Mouse (Mus musculus): ENCODE data around the gene Cd180. TPM values are rescaled to one million over a fixed set of nuclear protein-coding genes. Genes with fewer than 3 reads are reported as not detected.

The Cd180 gene
- polyA plus RNA-seq, 1 experiment: 258 TPM

GRCm38 (mm10) chr13:102664041-102664440, 29.3 kb upstream of the Cd180 start:
- H3K4me3 ChIP-seq (ENCODE audit: insufficient read depth, low read length): no peak overlapping the region
- H3K27ac ChIP-seq (ENCODE audit: insufficient read depth, low read depth, low read length): no peak overlapping the region
- H3K4me1 ChIP-seq (ENCODE audit: control insufficient read depth, insufficient read depth, low read length): peaks cover 42% of the 10 kb centered on the region
- no peak for TF ChIP-seq CTCF (IDR thresholded peaks at IDR 0.05; ENCODE audit: low read depth, low read length)
- TF ChIP-seq POLR2A (IDR thresholded peaks at IDR 0.05; ENCODE audit: borderline replicate concordance, low read depth, low read length): no peak

- Histone ChIP-seq H3K4me3 (ENCODE audit: insufficient read depth, low read length) (no peak overlapping the region), H3K4me1 (ENCODE audit: control insufficient read depth, insufficient read depth, low read length) (peaks cover 50% of the 10 kb centered on the region), H3K27ac (ENCODE audit: insufficient read depth, low read depth, low read length) (no peak overlapping the region)
Measured at GRCm38 (mm10) chr13:102664843-102665587, 28.3 kb upstream of the Cd180 start.

GRCm38 (mm10) chr13:102665588-102666232, 27.6 kb upstream of the Cd180 start:
- H3K4me1 ChIP-seq (ENCODE audit: control insufficient read depth, insufficient read depth, low read length): peaks cover 50% of the 10 kb centered on the region
- no peak overlapping the region for H3K4me3 ChIP-seq (ENCODE audit: insufficient read depth, low read length)
- H3K27ac ChIP-seq (ENCODE audit: insufficient read depth, low read depth, low read length): no peak overlapping the region
- TF ChIP-seq CTCF (IDR thresholded peaks at IDR 0.05; ENCODE audit: low read depth, low read length): no peak
- TF ChIP-seq POLR2A (IDR thresholded peaks at IDR 0.05; ENCODE audit: borderline replicate concordance, low read depth, low read length): no peak

More at GRCm38 (mm10) chr13:102664843-102665587, 28.3 kb upstream of the Cd180 start:
- no peak for TF ChIP-seq POLR2A (IDR thresholded peaks at IDR 0.05; ENCODE audit: borderline replicate concordance, low read depth, low read length)

GRCm38 (mm10) chr13:102666233-102666614, 27.1 kb upstream of the Cd180 start:
- no peak overlapping the region for H3K27ac ChIP-seq (ENCODE audit: insufficient read depth, low read depth, low read length)
- TF ChIP-seq CTCF (IDR thresholded peaks at IDR 0.05; ENCODE audit: low read depth, low read length) (no peak), POLR2A (IDR thresholded peaks at IDR 0.05; ENCODE audit: borderline replicate concordance, low read depth, low read length) (no peak)
- H3K4me1 ChIP-seq (ENCODE audit: control insufficient read depth, insufficient read depth, low read length): peaks cover 50% of the 10 kb centered on the region
- no peak overlapping the region for H3K4me3 ChIP-seq (ENCODE audit: insufficient read depth, low read length)

- H3K4me3 ChIP-seq (ENCODE audit: insufficient read depth, low read length): no peak overlapping the region
- TF ChIP-seq CTCF (IDR thresholded peaks at IDR 0.05; ENCODE audit: low read depth, low read length) (no peak), POLR2A (IDR thresholded peaks at IDR 0.05; ENCODE audit: borderline replicate concordance, low read depth, low read length) (no peak)
- peaks cover 50% of the 10 kb centered on the region for H3K4me1 ChIP-seq (ENCODE audit: control insufficient read depth, insufficient read depth, low read length)
- no peak overlapping the region for H3K27ac ChIP-seq (ENCODE audit: insufficient read depth, low read depth, low read length)
Measured at GRCm38 (mm10) chr13:102666731-102667130, 26.6 kb upstream of the Cd180 start.

GRCm38 (mm10) chr13:102667401-102667800, 26.0 kb upstream of the Cd180 start:
- TF ChIP-seq POLR2A (IDR thresholded peaks at IDR 0.05; ENCODE audit: borderline replicate concordance, low read depth, low read length): no peak
- TF ChIP-seq CTCF (IDR thresholded peaks at IDR 0.05; ENCODE audit: low read depth, low read length): no peak
- H3K4me3 ChIP-seq (ENCODE audit: insufficient read depth, low read length): no peak overlapping the region
- no peak overlapping the region for H3K27ac ChIP-seq (ENCODE audit: insufficient read depth, low read depth, low read length)
- H3K4me1 ChIP-seq (ENCODE audit: control insufficient read depth, insufficient read depth, low read length): peaks cover 50% of the 10 kb centered on the region

- Histone ChIP-seq H3K4me3 (ENCODE audit: insufficient read depth, low read length) (no peak overlapping the region), H3K4me1 (ENCODE audit: control insufficient read depth, insufficient read depth, low read length) (peaks cover 50% of the 10 kb centered on the region), H3K27ac (ENCODE audit: insufficient read depth, low read depth, low read length) (no peak overlapping the region)
- TF ChIP-seq POLR2A (IDR thresholded peaks at IDR 0.05; ENCODE audit: borderline replicate concordance, low read depth, low read length) (no peak), CTCF (IDR thresholded peaks at IDR 0.05; ENCODE audit: low read depth, low read length) (no peak)
Measured at GRCm38 (mm10) chr13:102667842-102668241, 25.5 kb upstream of the Cd180 start.

- no peak for TF ChIP-seq POLR2A (IDR thresholded peaks at IDR 0.05; ENCODE audit: borderline replicate concordance, low read depth, low read length)
- TF ChIP-seq CTCF (IDR thresholded peaks at IDR 0.05; ENCODE audit: low read depth, low read length): no peak
- no peak overlapping the region for H3K4me3 ChIP-seq (ENCODE audit: insufficient read depth, low read length)
- H3K27ac ChIP-seq (ENCODE audit: insufficient read depth, low read depth, low read length): no peak overlapping the region; the same call in 1 of the 2 replicates
- H3K4me1 ChIP-seq (ENCODE audit: control insufficient read depth, insufficient read depth, low read length): peaks cover 45% of the 10 kb centered on the region
Measured at GRCm38 (mm10) chr13:102668933-102669332, 24.4 kb upstream of the Cd180 start.

GRCm38 (mm10) chr13:102669522-102670256, 23.7 kb upstream of the Cd180 start:
- H3K4me3 ChIP-seq (ENCODE audit: insufficient read depth, low read length): no peak overlapping the region
- no peak overlapping the region for H3K27ac ChIP-seq (ENCODE audit: insufficient read depth, low read depth, low read length)
- peaks cover 40% of the 10 kb centered on the region for H3K4me1 ChIP-seq (ENCODE audit: control insufficient read depth, insufficient read depth, low read length)
- TF ChIP-seq POLR2A (IDR thresholded peaks at IDR 0.05; ENCODE audit: borderline replicate concordance, low read depth, low read length) (no peak), CTCF (IDR thresholded peaks at IDR 0.05; ENCODE audit: low read depth, low read length) (no peak)

- H3K4me1 ChIP-seq (ENCODE audit: control insufficient read depth, insufficient read depth, low read length): peaks cover 38% of the 10 kb centered on the region
- no peak overlapping the region for H3K4me3 ChIP-seq (ENCODE audit: insufficient read depth, low read length)
- H3K27ac ChIP-seq (ENCODE audit: insufficient read depth, low read depth, low read length): no peak overlapping the region
- TF ChIP-seq CTCF (IDR thresholded peaks at IDR 0.05; ENCODE audit: low read depth, low read length) (no peak), POLR2A (IDR thresholded peaks at IDR 0.05; ENCODE audit: borderline replicate concordance, low read depth, low read length) (no peak)
Measured at GRCm38 (mm10) chr13:102670503-102670902, 22.9 kb upstream of the Cd180 start.
